Mouse (Mus musculus): ENCODE measurements around the gene Syndig1. TPM values are rescaled to one million over a fixed set of nuclear protein-coding genes. Genes with fewer than 3 reads are reported as not detected.
A peak's percentile ranks its signal among the peaks of the same experiment; 100 is the strongest.

Gene Syndig1
- 6.9 and 7.4 TPM in 2 replicates for polyA plus RNA-seq (2014; fragmentation: Nextera tagmentation; extraction: Ambion mirVana)

- peak within 1 kb of the TSS; percentile 96 for H3K4me2 ChIP-seq (ENCODE audit: low read depth, low read length)
- H3K9me3 ChIP-seq (ENCODE audit: control insufficient read depth, low read length) = no peaks in the 10 kb centered on the region
- no peaks in the 10 kb centered on the region for H3K36me3 ChIP-seq (ENCODE audit: control insufficient read depth, insufficient read depth, low read length)
- no peaks in the 10 kb centered on the region for H3K4me1 ChIP-seq (ENCODE audit: control insufficient read depth, insufficient read depth, low read length)
- peaks cover 47% of the 10 kb centered on the region for H3K27me3 ChIP-seq (replicated peaks; ENCODE audit: control insufficient read depth, insufficient read depth, low read length)
- DNase-seq (ENCODE audit: low spot score) (no peak), ATAC-seq (ENCODE audit: low read depth) (no peak)
- no peak within 1 kb of the TSS for H3K9ac ChIP-seq (ENCODE audit: low read depth, low read length)
- WGBS = 80% methylated on average over 2 of the region's 2 CpGs
- no peak within 1 kb of the TSS for H3K27ac ChIP-seq (replicated peaks; ENCODE audit: low read depth, low read length)
- H3K4me3 ChIP-seq (ENCODE audit: low read depth, low read length) = peak within 1 kb of the TSS; percentile 55
Measured at GRCm38 (mm10) chr2:149828911-149829310, at the start of gene Syndig1. Syndig1 (plus strand) TSS chr2:149829211.

- peak; percentile 60 for DNase-seq (ENCODE audit: low spot score)
- WGBS = 8% methylated on average over 3 of the region's 3 CpGs
- Histone ChIP-seq H3K36me3 (ENCODE audit: control insufficient read depth, insufficient read depth, low read length) (no peaks in the 10 kb centered on the region), H3K27me3 (replicated peaks; ENCODE audit: control insufficient read depth, insufficient read depth, low read length) (no peaks in the 10 kb centered on the region), H3K9ac (ENCODE audit: low read depth, low read length) (no peak overlapping the region), H3K4me1 (ENCODE audit: control insufficient read depth, insufficient read depth, low read length) (no peaks in the 10 kb centered on the region), H3K9me3 (ENCODE audit: control insufficient read depth, low read length) (no peaks in the 10 kb centered on the region), H3K4me2 (ENCODE audit: low read depth, low read length) (no peak overlapping the region), H3K27ac (replicated peaks; ENCODE audit: low read depth, low read length) (no peak overlapping the region), H3K4me3 (ENCODE audit: low read depth, low read length) (no peak overlapping the region)
- peak; percentile 94 for ATAC-seq (ENCODE audit: low read depth)
Measured at GRCm38 (mm10) chr2:149798613-149799012, 30.4 kb upstream of the Syndig1 start.

DNA sequence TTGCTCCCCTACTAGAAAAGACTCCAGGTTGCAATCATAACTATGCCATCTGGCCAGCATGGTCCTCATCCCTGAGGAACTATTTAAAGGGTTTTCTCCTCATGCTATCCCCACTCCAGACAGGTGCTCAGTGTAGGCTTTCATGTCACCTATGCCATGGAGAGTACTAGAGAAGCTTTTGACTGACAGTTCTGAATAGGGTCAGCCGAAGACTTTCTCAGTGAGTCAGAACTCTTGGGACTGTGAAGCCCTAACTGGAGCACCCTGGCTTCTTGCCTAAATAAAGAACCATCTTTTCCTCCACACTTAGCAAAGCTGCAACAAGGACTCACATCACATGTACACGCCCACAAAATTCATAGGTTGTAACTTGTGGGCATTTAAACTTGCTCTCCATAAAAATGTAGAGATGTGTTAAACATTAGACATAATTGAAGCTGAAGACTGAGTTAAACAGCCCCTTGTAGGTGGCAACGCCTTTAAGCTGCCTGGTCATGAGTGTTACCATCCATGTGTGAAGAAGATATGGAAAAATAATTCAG is 24.3 kb upstream of the Syndig1 start:
- ATAC-seq (ENCODE audit: low read depth) (no peak), DNase-seq (ENCODE audit: low spot score) (no peak)
- Histone ChIP-seq H3K36me3 (ENCODE audit: control insufficient read depth, insufficient read depth, low read length) (no peaks in the 10 kb centered on the region), H3K9ac (ENCODE audit: low read depth, low read length) (no peak overlapping the region), H3K4me3 (ENCODE audit: low read depth, low read length) (no peak overlapping the region), H3K4me1 (ENCODE audit: control insufficient read depth, insufficient read depth, low read length) (no peaks in the 10 kb centered on the region), H3K27ac (replicated peaks; ENCODE audit: low read depth, low read length) (no peak overlapping the region), H3K4me2 (ENCODE audit: low read depth, low read length) (no peak overlapping the region), H3K9me3 (ENCODE audit: control insufficient read depth, low read length) (no peaks in the 10 kb centered on the region), H3K27me3 (replicated peaks; ENCODE audit: control insufficient read depth, insufficient read depth, low read length) (no peaks in the 10 kb centered on the region)
- 78% methylated on average over 3 of the region's 3 CpGs for WGBS

GRCm38 (mm10) chr2:149805256-149805655 is 23.8 kb upstream of the Syndig1 start:
- Histone ChIP-seq H3K4me3 (ENCODE audit: low read depth, low read length) (no peak overlapping the region), H3K27ac (replicated peaks; ENCODE audit: low read depth, low read length) (no peak overlapping the region), H3K9me3 (ENCODE audit: control insufficient read depth, low read length) (no peaks in the 10 kb centered on the region), H3K36me3 (ENCODE audit: control insufficient read depth, insufficient read depth, low read length) (no peaks in the 10 kb centered on the region), H3K4me2 (ENCODE audit: low read depth, low read length) (no peak overlapping the region), H3K27me3 (replicated peaks; ENCODE audit: control insufficient read depth, insufficient read depth, low read length) (no peaks in the 10 kb centered on the region), H3K9ac (ENCODE audit: low read depth, low read length) (no peak overlapping the region), H3K4me1 (ENCODE audit: control insufficient read depth, insufficient read depth, low read length) (no peaks in the 10 kb centered on the region)
- ATAC-seq (ENCODE audit: low read depth) (no peak), DNase-seq (ENCODE audit: low spot score) (no peak)
- WGBS = 88% methylated on average over 2 of the region's 2 CpGs

DNA sequence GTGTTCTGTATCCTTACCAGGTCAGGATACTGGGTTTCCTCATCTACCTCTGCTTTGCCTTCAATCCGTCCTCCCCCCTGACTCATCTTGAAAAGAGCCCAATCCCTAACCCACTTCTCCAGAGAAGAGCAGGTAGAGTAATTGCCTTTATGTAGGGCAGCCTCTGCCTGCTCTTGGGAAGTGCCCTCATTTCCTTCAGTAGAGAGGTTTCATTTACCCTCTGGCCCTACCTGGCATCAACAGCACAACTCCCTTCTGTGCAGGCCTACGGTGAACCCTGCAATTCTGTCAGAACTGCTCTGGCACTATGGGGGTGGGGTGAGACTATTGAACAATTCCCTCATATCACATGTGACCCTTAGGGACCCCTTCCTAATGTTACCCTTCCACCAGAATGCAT is 16.1 kb upstream of the Syndig1 start:
- ATAC-seq (ENCODE audit: low read depth) (no peak), DNase-seq (ENCODE audit: low spot score) (no peak)
- H3K27me3 ChIP-seq (replicated peaks; ENCODE audit: control insufficient read depth, insufficient read depth, low read length) = no peaks in the 10 kb centered on the region
- H3K9me3 ChIP-seq (ENCODE audit: control insufficient read depth, low read length) = no peaks in the 10 kb centered on the region
- no peak overlapping the region for H3K4me3 ChIP-seq (ENCODE audit: low read depth, low read length)
- 58% methylated on average over 2 of the region's 2 CpGs for WGBS
- H3K4me1 ChIP-seq (ENCODE audit: control insufficient read depth, insufficient read depth, low read length) = no peaks in the 10 kb centered on the region
- H3K4me2 ChIP-seq (ENCODE audit: low read depth, low read length) = no peak overlapping the region
- H3K36me3 ChIP-seq (ENCODE audit: control insufficient read depth, insufficient read depth, low read length) = no peaks in the 10 kb centered on the region
- no peak overlapping the region for H3K9ac ChIP-seq (ENCODE audit: low read depth, low read length)
- no peak overlapping the region for H3K27ac ChIP-seq (replicated peaks; ENCODE audit: low read depth, low read length)

DNA sequence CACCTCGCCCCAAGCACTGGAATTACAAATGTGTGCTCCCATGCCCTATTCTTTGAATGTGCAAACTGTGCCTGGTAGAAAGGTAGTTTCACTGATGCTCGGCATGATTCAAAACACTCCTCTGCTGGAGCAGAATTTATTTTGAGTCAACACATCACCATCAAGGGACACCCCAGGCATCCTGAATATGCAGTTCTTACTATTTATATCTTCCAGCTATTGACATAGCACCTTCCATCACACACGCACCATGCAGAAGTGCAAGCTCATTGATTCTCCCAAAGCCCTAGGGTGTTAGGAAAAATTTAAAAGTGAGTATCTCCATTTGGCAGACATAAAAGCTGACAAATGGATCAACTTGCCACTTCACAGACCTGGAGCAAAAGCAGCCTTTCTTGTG is 10.6 kb upstream of the Syndig1 start:
- no peaks in the 10 kb centered on the region for H3K36me3 ChIP-seq (ENCODE audit: control insufficient read depth, insufficient read depth, low read length)
- no peaks in the 10 kb centered on the region for H3K27me3 ChIP-seq (replicated peaks; ENCODE audit: control insufficient read depth, insufficient read depth, low read length)
- DNase-seq (ENCODE audit: low spot score) (no peak), ATAC-seq (ENCODE audit: low read depth) (no peak)
- no peak overlapping the region for H3K9ac ChIP-seq (ENCODE audit: low read depth, low read length)
- H3K4me1 ChIP-seq (ENCODE audit: control insufficient read depth, insufficient read depth, low read length) = no peaks in the 10 kb centered on the region
- no peak overlapping the region for H3K4me3 ChIP-seq (ENCODE audit: low read depth, low read length)
- no peaks in the 10 kb centered on the region for H3K9me3 ChIP-seq (ENCODE audit: control insufficient read depth, low read length)
- H3K27ac ChIP-seq (replicated peaks; ENCODE audit: low read depth, low read length) = no peak overlapping the region
- no peak overlapping the region for H3K4me2 ChIP-seq (ENCODE audit: low read depth, low read length)
- 60% methylated on average over 3 of the region's 3 CpGs for WGBS

DNA sequence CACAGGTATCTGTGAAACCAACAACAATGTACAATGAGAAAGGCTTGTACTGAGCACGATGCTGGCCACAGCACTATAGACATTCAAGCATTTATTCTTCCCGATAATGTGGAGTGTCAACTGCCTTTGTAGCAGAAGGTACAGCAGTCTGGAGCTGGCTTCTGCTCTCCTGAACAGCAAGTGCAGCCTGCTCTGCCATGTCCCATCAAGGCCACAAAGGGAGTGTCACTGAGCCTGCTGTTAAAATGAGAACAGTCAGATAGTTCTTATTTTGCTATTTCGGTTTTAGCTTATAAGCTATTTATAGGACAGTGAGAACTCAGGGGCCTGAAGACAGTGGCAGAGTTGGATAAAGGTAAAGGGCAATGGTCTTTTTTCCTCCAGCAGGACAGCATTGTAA is 9.3 kb upstream of the Syndig1 start:
- ATAC-seq (ENCODE audit: low read depth) = no peak
- 94% methylated on average over 3 of the region's 3 CpGs for WGBS

GRCm38 (mm10) chr2:149820201-149820600 is 8.8 kb upstream of the Syndig1 start:
- Histone ChIP-seq H3K36me3 (ENCODE audit: control insufficient read depth, insufficient read depth, low read length) (no peaks in the 10 kb centered on the region), H3K9ac (ENCODE audit: low read depth, low read length) (no peak overlapping the region), H3K27ac (replicated peaks; ENCODE audit: low read depth, low read length) (no peak overlapping the region), H3K4me2 (ENCODE audit: low read depth, low read length) (no peak overlapping the region), H3K4me3 (ENCODE audit: low read depth, low read length) (no peak overlapping the region), H3K27me3 (replicated peaks; ENCODE audit: control insufficient read depth, insufficient read depth, low read length) (no peaks in the 10 kb centered on the region), H3K9me3 (ENCODE audit: control insufficient read depth, low read length) (no peaks in the 10 kb centered on the region), H3K4me1 (ENCODE audit: control insufficient read depth, insufficient read depth, low read length) (no peaks in the 10 kb centered on the region)
- WGBS = 39% methylated on average over 2 of the region's 2 CpGs
- DNase-seq (ENCODE audit: low spot score) (no peak), ATAC-seq (ENCODE audit: low read depth) (no peak)

More for the DNA sequence above, 9.3 kb upstream of the Syndig1 start:
- no peaks in the 10 kb centered on the region for H3K9me3 ChIP-seq (ENCODE audit: control insufficient read depth, low read length)
- H3K4me3 ChIP-seq (ENCODE audit: low read depth, low read length) = no peak overlapping the region
- no peaks in the 10 kb centered on the region for H3K27me3 ChIP-seq (replicated peaks; ENCODE audit: control insufficient read depth, insufficient read depth, low read length)
- no peak overlapping the region for H3K27ac ChIP-seq (replicated peaks; ENCODE audit: low read depth, low read length)
- H3K36me3 ChIP-seq (ENCODE audit: control insufficient read depth, insufficient read depth, low read length) = no peaks in the 10 kb centered on the region
- no peak overlapping the region for H3K9ac ChIP-seq (ENCODE audit: low read depth, low read length)
- H3K4me2 ChIP-seq (ENCODE audit: low read depth, low read length) = no peak overlapping the region
- DNase-seq (ENCODE audit: low spot score) = no peak
- H3K4me1 ChIP-seq (ENCODE audit: control insufficient read depth, insufficient read depth, low read length) = no peaks in the 10 kb centered on the region

DNA sequence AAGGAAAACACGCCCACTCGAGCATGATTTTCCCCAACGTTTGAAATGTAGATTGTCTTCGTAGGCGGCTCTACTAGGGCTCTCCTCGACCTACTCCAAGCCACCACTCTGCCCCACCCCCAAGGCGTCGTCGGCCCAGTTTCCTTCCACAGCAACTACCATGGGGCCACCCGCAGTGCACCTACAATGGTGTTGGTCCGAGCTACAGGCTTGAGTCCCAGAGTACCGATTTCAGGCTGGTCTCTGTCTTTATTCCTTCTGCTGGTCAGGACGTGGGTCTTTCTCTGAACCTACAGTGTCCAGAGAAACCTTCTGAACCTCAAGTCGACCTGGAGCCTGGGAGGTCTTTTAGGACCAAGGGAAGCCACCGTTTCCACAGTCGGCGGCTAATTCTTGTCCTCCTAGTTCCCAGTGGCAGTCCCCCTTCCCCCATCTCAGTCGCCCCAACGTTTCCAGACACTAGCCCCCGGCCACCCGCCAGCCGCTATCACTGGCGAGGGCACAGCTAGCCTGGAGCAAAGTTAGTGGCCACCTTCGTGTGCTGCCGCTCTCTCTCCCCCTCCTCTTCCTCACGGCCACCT is 1.0 kb downstream of the Syndig1 start:
- 2% methylated on average over 26 of the region's 26 CpGs for WGBS
- ATAC-seq (ENCODE audit: low read depth) (no peak), DNase-seq (ENCODE audit: low spot score) (peak; percentile 7)
- Histone ChIP-seq H3K36me3 (ENCODE audit: control insufficient read depth, insufficient read depth, low read length) (no peaks in the 10 kb centered on the region), H3K27ac (replicated peaks; ENCODE audit: low read depth, low read length) (no peak overlapping the region), H3K4me1 (ENCODE audit: control insufficient read depth, insufficient read depth, low read length) (no peaks in the 10 kb centered on the region), H3K4me2 (ENCODE audit: low read depth, low read length) (peak overlapping the region; percentile 96), H3K27me3 (replicated peaks; ENCODE audit: control insufficient read depth, insufficient read depth, low read length) (peaks cover 47% of the 10 kb centered on the region), H3K9ac (ENCODE audit: low read depth, low read length) (peak overlapping the region; percentile 59), H3K4me3 (ENCODE audit: low read depth, low read length) (peak overlapping the region; percentile 55), H3K9me3 (ENCODE audit: control insufficient read depth, low read length) (no peaks in the 10 kb centered on the region)
